Mouse (Mus musculus): ENCODE data around the gene Disp1.

DNA sequence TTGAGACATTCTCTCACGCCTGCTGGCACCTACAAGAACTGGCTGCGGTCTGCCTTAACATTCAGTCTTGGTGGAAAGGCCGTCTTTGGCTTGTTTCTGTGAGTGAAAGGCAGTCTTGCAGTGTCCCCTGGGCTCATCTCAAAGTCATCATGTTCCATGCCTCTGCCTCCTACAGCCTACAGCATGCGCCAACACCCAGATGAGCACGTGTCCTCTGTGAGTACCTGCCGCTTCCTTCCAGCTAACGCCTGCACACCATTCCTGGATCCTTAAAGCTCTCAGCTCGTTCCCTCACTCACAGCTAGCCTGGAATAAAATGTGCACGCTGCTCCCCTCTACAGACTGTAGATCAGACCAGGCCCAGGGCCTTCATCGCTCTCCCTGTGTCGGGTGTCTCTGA is 60.3 kb downstream of the Disp1 start:
- no peak for TF ChIP-seq GATA1 (IDR thresholded peaks at IDR 0.05; ENCODE audit: borderline replicate concordance, low read length)
- TF ChIP-seq FLI1 (IDR thresholded peaks at IDR 0.05; ENCODE audit: low read length) = no peak
